Mouse (Mus musculus): ENCODE measurements around the gene Pomgnt2. TPM values are rescaled to one million over a fixed set of nuclear protein-coding genes. Genes with fewer than 3 reads are reported as not detected.
"Not testable (repeated sequence)": the region's sequence is repeated elsewhere in the genome, so short reads cannot be mapped to it uniquely, and the experiment has no call there.

Pomgnt2 gene
- polyA plus RNA-seq, 1 experiment from 2014 or later, result 10.9 TPM

DNA sequence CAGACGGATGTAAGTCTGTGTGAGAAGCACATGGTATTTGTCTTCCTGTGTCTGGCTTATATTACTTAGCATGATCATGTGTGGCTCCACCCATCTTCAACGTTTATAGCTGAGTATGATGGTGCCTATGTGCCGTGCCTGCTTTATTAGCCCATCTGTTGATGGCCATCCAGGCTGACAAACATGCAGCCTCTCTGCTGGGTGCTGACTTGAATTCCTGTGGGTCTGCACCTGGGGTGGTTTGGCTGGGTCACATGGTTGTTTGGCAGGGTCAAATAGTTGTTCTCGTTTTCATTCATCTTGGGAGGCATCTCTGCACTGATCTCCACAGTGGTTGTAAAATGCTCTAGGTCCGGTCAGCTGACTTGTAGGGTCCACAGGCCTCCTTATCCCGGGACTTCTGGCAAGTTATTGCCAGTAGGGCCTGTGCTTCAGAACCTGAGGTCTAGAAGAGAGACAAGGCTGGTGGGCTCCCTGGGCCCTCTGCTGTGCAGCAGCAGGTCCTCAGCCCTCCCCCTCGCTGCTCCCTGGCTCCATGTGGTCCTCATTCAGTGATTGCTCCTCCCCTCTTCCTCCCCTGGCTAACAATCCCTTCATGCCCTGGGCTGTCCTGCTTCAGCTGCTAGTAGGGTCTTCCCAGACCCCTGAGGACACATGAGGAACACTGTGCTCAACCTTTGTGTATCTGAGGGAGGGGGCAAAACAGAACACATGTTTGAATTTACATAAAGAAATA lies 29.1 kb upstream of the Pomgnt2 start:
- no peak for ATAC-seq (replicated peaks; ENCODE audit: insufficient number of reproducible peaks, insufficient read depth, low FRiP score, low read depth)
- no peaks in the 10 kb centered on the region for H3K9me3 ChIP-seq (replicated peaks)
- H3K4me3 ChIP-seq, result no peak overlapping the region
- no peaks in the 10 kb centered on the region for H3K27me3 ChIP-seq
- H3K9ac ChIP-seq, result no peak overlapping the region
- H3K4me2 ChIP-seq, result no peak overlapping the region
- no peaks in the 10 kb centered on the region for H3K36me3 ChIP-seq
- peaks cover 55% of the 10 kb centered on the region for H3K4me1 ChIP-seq (replicated peaks)
- peak overlapping the region; percentile 84 for H3K27ac ChIP-seq
- 60% methylated on average over 7 of the region's 7 CpGs for WGBS

GRCm38 (mm10) chr9:122024419-122024818 lies 27.5 kb upstream of the Pomgnt2 start:
- Histone ChIP-seq H3K36me3 (no peaks in the 10 kb centered on the region), H3K9me3 (replicated peaks) (no peaks in the 10 kb centered on the region), H3K9ac (no peak overlapping the region), H3K4me1 (replicated peaks) (peaks cover 61% of the 10 kb centered on the region), H3K4me3 (no peak overlapping the region), H3K4me2 (no peak overlapping the region), H3K27me3 (no peaks in the 10 kb centered on the region), H3K27ac (no peak overlapping the region; the same call in 1 of the 2 replicates)
- WGBS, result 94% methylated on average over 6 of the region's 6 CpGs
- no peak for ATAC-seq (replicated peaks; ENCODE audit: insufficient number of reproducible peaks, insufficient read depth, low FRiP score, low read depth)

DNA sequence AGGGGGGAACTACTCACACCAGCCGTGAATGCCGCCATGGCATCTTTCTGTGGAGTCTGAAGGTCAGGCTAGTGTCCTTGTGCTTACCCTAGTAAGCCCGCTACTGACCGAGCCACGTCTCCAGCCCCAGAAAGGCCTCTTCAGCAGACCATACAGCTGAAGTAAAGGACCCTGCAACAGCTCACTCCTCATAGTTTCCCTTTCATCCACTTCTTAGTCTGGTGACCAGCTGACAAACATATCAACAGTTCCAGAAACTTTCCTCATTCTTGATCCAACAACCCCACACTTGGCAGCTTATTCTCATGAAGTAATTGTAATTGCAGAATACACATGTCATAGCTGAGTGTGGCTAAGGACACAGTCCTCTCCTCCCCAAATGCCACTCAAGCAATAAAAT lies 27.0 kb upstream of the Pomgnt2 start:
- Histone ChIP-seq H3K36me3 (no peaks in the 10 kb centered on the region), H3K9ac (no peak overlapping the region), H3K27me3 (no peaks in the 10 kb centered on the region), H3K4me3 (no peak overlapping the region), H3K27ac (peak overlapping the region; percentile 67), H3K4me1 (replicated peaks) (peaks cover 61% of the 10 kb centered on the region), H3K9me3 (replicated peaks) (no peaks in the 10 kb centered on the region), H3K4me2 (no peak overlapping the region)
- ATAC-seq (replicated peaks; ENCODE audit: insufficient number of reproducible peaks, insufficient read depth, low FRiP score, low read depth), result no peak
- 56% methylated on average over 5 of the region's 5 CpGs for WGBS

DNA sequence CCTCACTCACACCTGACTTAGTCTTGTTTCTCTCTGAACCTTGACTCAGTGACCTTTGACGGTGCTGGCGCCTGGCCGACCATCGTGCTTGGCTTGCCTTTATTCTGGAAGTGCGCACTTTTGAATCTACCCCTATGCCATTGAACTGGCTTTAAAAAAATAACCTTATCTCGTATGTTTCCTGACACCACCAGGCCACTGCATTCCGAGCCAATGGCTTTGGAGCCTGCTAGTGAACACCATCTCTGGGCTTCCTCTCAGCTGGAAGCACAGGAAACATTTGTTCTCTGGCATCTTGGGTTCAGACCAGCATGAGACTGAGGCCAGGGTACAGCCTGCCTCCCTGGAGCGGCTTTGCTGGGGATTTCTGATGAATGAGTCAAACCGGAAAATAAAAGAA lies 25.9 kb upstream of the Pomgnt2 start:
- 44% methylated on average over 9 of the region's 9 CpGs for WGBS
- Histone ChIP-seq H3K4me1 (replicated peaks) (peaks cover 51% of the 10 kb centered on the region), H3K4me3 (no peak overlapping the region), H3K9ac (no peak overlapping the region), H3K27ac (peak overlapping the region; percentile 67), H3K27me3 (no peaks in the 10 kb centered on the region), H3K4me2 (no peak overlapping the region), H3K36me3 (no peaks in the 10 kb centered on the region), H3K9me3 (replicated peaks) (no peaks in the 10 kb centered on the region)
- ATAC-seq (replicated peaks; ENCODE audit: insufficient number of reproducible peaks, insufficient read depth, low FRiP score, low read depth), result peak; percentile 61

DNA sequence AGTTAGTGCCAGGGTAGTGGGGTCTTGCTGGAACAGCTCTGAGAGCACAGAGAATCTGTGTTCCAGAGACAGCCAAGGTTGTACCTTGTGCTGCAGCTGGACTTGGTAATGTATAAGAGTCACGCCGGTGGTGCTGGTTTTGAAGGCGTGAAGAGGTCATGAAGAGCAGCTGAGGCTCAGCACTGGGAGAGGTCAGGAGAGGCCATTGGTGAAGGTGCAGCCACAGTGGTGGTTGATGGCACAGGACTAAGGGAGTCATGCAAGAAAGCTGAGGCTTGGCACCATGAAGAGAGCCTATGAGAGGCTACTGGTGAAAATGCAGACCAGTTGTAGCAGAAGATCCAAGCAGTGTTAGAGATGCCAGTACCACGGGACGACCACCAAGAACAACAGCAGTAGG lies 24.7 kb upstream of the Pomgnt2 start:
- Histone ChIP-seq H3K36me3 (no peaks in the 10 kb centered on the region), H3K27ac (no peak overlapping the region), H3K27me3 (no peaks in the 10 kb centered on the region), H3K9ac (no peak overlapping the region), H3K4me3 (no peak overlapping the region), H3K4me2 (no peak overlapping the region), H3K9me3 (replicated peaks) (no peaks in the 10 kb centered on the region), H3K4me1 (replicated peaks) (peaks cover 41% of the 10 kb centered on the region)
- no peak for ATAC-seq (replicated peaks; ENCODE audit: insufficient number of reproducible peaks, insufficient read depth, low FRiP score, low read depth)
- whole genome bisulfite sequencing, result 89% methylated on average over 5 of the region's 5 CpGs

- H3K4me2 ChIP-seq; H3K9me3 ChIP-seq (replicated peaks); H3K27ac ChIP-seq; ATAC-seq (replicated peaks; ENCODE audit: insufficient number of reproducible peaks, insufficient read depth, low FRiP score, low read depth); H3K9ac ChIP-seq; H3K4me3 ChIP-seq; H3K27me3 ChIP-seq; H3K36me3 ChIP-seq: not testable (repeated sequence)
- WGBS, result 92% methylated on average over 4 of the region's 4 CpGs
- peaks cover 36% of the 10 kb centered on the region for H3K4me1 ChIP-seq (replicated peaks)
Measured at GRCm38 (mm10) chr9:122021171-122021570, 24.3 kb upstream of the Pomgnt2 start.

- no peak overlapping the region for H3K9ac ChIP-seq
- H3K4me2 ChIP-seq, result no peak overlapping the region
- no peaks in the 10 kb centered on the region for H3K9me3 ChIP-seq (replicated peaks)
- WGBS, result 90% methylated on average over 4 of the region's 4 CpGs
- H3K4me3 ChIP-seq, result no peak overlapping the region
- no peak for ATAC-seq (replicated peaks; ENCODE audit: insufficient number of reproducible peaks, insufficient read depth, low FRiP score, low read depth)
- H3K27me3 ChIP-seq, result no peaks in the 10 kb centered on the region
- H3K36me3 ChIP-seq, result no peaks in the 10 kb centered on the region
- no peak overlapping the region for H3K27ac ChIP-seq
- H3K4me1 ChIP-seq (replicated peaks), result peaks cover 32% of the 10 kb centered on the region
Measured at GRCm38 (mm10) chr9:122020321-122020720, 23.4 kb upstream of the Pomgnt2 start.

DNA sequence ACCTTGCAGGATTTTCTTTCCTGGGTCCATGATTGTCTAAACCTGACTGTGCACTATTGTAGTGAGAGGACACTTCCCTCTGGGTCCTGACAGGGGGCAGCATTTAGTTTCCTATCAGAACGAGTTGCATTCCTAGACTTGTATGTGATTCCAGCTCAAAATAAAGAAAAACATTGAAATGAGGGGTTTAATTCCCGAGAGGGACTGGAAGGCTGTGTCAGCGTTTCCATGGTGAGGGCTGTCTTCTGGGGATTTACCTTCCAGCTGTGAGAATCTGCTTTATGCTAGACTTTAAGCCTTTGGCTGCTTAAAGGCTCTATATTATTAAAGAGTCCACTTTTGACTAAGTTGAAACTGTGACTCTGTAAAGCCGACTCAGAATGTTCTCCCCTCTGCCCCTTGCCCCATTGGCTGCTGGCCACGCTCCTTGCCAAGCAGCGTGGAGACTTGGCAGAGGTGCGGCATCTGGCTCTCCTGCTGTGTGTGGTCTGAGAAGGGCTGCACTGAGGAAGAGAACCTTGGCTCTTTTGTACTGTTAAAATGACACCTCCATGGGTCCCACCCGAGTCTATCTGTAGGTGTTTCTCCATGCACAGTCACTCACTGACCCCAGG lies 22.0 kb upstream of the Pomgnt2 start:
- Histone ChIP-seq H3K27ac (peak overlapping the region; percentile 8; the same call in 1 of the 2 replicates), H3K36me3 (no peaks in the 10 kb centered on the region), H3K4me1 (replicated peaks) (peaks cover 28% of the 10 kb centered on the region), H3K27me3 (no peaks in the 10 kb centered on the region), H3K4me3 (no peak overlapping the region), H3K4me2 (no peak overlapping the region), H3K9me3 (replicated peaks) (no peaks in the 10 kb centered on the region), H3K9ac (no peak overlapping the region)
- WGBS, result 13% methylated on average over 8 of the region's 8 CpGs
- ATAC-seq (replicated peaks; ENCODE audit: insufficient number of reproducible peaks, insufficient read depth, low FRiP score, low read depth), result 0 out of 2 replicates have a peak, but pooled peaks have one; percentile 41

GRCm38 (mm10) chr9:122018079-122018478 lies 21.2 kb upstream of the Pomgnt2 start:
- Histone ChIP-seq H3K27ac (no peak overlapping the region), H3K9ac (no peak overlapping the region), H3K4me3 (no peak overlapping the region), H3K4me2 (no peak overlapping the region), H3K9me3 (replicated peaks) (no peaks in the 10 kb centered on the region), H3K36me3 (no peaks in the 10 kb centered on the region), H3K4me1 (replicated peaks) (peaks cover 20% of the 10 kb centered on the region), H3K27me3 (no peaks in the 10 kb centered on the region)
- 82% methylated on average over 5 of the region's 5 CpGs for WGBS
- ATAC-seq (replicated peaks; ENCODE audit: insufficient number of reproducible peaks, insufficient read depth, low FRiP score, low read depth), result no peak

DNA sequence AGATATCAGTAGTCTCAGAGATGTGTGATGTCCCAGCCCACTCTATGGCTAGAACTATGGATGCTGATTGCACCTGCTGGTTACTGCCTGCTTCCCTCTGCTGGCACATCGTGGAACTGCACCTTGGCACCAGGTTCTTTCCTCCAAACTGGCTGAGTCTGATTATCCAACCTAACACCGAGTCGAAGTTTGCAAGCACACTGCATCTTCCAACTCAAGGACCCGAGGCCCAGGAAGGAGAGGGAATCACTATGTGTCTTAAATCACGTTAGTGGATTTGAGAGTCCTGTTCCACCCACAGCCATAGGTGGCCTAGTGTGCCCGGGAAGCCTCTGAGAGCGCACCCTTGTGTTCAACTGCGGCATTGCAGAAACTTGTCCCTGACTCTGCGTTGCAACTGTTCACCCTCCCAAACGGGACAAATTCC lies 17.3 kb upstream of the Pomgnt2 start:
- WGBS, result 17% methylated on average over 10 of the region's 10 CpGs
- no peak; the same call in 1 of the 2 replicates for ATAC-seq (replicated peaks; ENCODE audit: insufficient number of reproducible peaks, insufficient read depth, low FRiP score, low read depth)

DNA sequence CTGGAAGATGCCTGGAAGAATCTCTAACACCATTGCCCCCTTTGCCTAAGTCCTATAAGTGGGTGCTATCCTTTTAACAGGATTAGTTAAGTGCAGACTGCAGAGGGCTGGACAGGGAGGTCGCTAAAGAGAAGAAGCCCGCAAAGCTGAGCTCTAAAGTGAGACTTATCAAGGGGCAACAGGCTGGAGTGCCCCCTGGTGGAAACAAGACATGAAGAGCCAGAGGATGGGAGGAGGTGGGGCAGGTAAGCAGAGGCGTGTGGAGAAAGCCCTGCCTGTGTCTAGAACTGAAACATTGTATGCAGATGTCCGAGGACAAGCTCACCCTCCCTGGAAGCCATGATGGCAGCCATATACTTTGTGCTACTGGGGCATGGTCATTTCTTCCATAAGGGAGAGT lies 16.7 kb upstream of the Pomgnt2 start:
- Histone ChIP-seq H3K9ac (no peak overlapping the region), H3K4me1 (replicated peaks) (no peaks in the 10 kb centered on the region), H3K4me2 (no peak overlapping the region), H3K4me3 (no peak overlapping the region), H3K36me3 (no peaks in the 10 kb centered on the region), H3K9me3 (replicated peaks) (no peaks in the 10 kb centered on the region), H3K27ac (no peak overlapping the region), H3K27me3 (no peaks in the 10 kb centered on the region)
- no peak for ATAC-seq (replicated peaks; ENCODE audit: insufficient number of reproducible peaks, insufficient read depth, low FRiP score, low read depth)
- 61% methylated on average over 4 of the region's 4 CpGs for WGBS

More for the DNA sequence above, 17.3 kb upstream of the Pomgnt2 start:
- H3K4me1 ChIP-seq (replicated peaks), result peaks cover 5% of the 10 kb centered on the region
- H3K36me3 ChIP-seq, result no peaks in the 10 kb centered on the region
- no peak overlapping the region for H3K9ac ChIP-seq
- no peaks in the 10 kb centered on the region for H3K27me3 ChIP-seq
- no peaks in the 10 kb centered on the region for H3K9me3 ChIP-seq (replicated peaks)
- H3K4me2 ChIP-seq, result no peak overlapping the region
- no peak overlapping the region for H3K27ac ChIP-seq
- no peak overlapping the region for H3K4me3 ChIP-seq

GRCm38 (mm10) chr9:122012816-122013215 lies 15.9 kb upstream of the Pomgnt2 start:
- H3K27ac ChIP-seq, result no peak overlapping the region
- no peak overlapping the region for H3K9ac ChIP-seq
- H3K4me3 ChIP-seq, result no peak overlapping the region
- no peaks in the 10 kb centered on the region for H3K9me3 ChIP-seq (replicated peaks)
- H3K4me1 ChIP-seq (replicated peaks), result no peaks in the 10 kb centered on the region
- no peaks in the 10 kb centered on the region for H3K27me3 ChIP-seq
- WGBS, result 81% methylated on average over 2 of the region's 2 CpGs
- ATAC-seq (replicated peaks; ENCODE audit: insufficient number of reproducible peaks, insufficient read depth, low FRiP score, low read depth), result no peak
- no peaks in the 10 kb centered on the region for H3K36me3 ChIP-seq
- no peak overlapping the region for H3K4me2 ChIP-seq

All from heart, embryonic 15.5 days (tissue).